In genomic region chr10:80390697-80391096, GRCm38 (mm10) we compare ENCODE assay signal across 17 mouse cellular contexts. TPM values are rescaled to one million over a fixed set of nuclear protein-coding genes. Genes with fewer than 3 reads are reported as not detected.
"Had no signal": no experiment of that assay in that cellular context is flagged by ENCODE, and none has a peak within 500 bp of the region (broad histone marks: within the 10 kb centered on the region; RNA-seq: fewer than 3 reads in every experiment).

No protein-coding gene starts in this region.

- ATAC-seq: hindbrain, embryonic 16.5 days; lung, postnatal 0 days; midbrain, embryonic 13.5 days had no signal

- H3K4me3 ChIP-seq: left cerebral cortex, adult 2 months; limb, embryonic 12.5 days; midbrain, embryonic 13.5 days; neural tube, embryonic 12.5 days had no signal

- H3K4me2 ChIP-seq: limb, embryonic 12.5 days; midbrain, embryonic 13.5 days; neural tube, embryonic 12.5 days had no signal

- DNase-seq: liver; lung, adult 2 months; lung, postnatal 36 days; right cerebral cortex, postnatal 4 days; spleen, adult 18-20 months; thymus, adult 18-20 months; thymus, postnatal 14 days had no signal

- H3K27ac ChIP-seq: left cerebral cortex, adult 2 months; limb, embryonic 12.5 days; liver, embryonic 14.5 days; midbrain, embryonic 13.5 days; neural tube, embryonic 12.5 days had no signal

- H3K9ac ChIP-seq: limb, embryonic 12.5 days; liver, embryonic 14.5 days; midbrain, embryonic 13.5 days; neural tube, embryonic 12.5 days had no signal

- H3K27me3 ChIP-seq: limb, embryonic 12.5 days; midbrain, embryonic 13.5 days; neural tube, embryonic 12.5 days had no signal

- H3K9me3 ChIP-seq: limb, embryonic 12.5 days; midbrain, embryonic 13.5 days; neural tube, embryonic 12.5 days had no signal

RNA-seq across cellular contexts. Expression of gene Plk5, which starts 34.4 kb away (rescaled TPM):
- total RNA-seq: megakaryocyte progenitor cell, adult 5-6 weeks; monocyte, adult 5-6 weeks; neutrophil, adult 5-6 weeks had no signal

RNA-seq across cellular contexts. Expression of gene Adamtsl5, which starts 42.5 kb away (rescaled TPM):
- total RNA-seq: monocyte, adult 5-6 weeks; neutrophil, adult 5-6 weeks had no signal
